Mouse (Mus musculus) megakaryocyte, embryonic 14.5 days (primary cell): Measurements from ENCODE around the gene Man1b1.

Experiments used
- FLI1 ChIP-seq: IDR thresholded peaks from 2 replicates; pipeline ENCODE4 v1.6.1; 2012; ENCODE audit warnings: low read length, inconsistent platforms, mixed read lengths
- GATA1 ChIP-seq: IDR thresholded peaks from 3 replicates; pipeline ENCODE4 v1.6.1; 2012; ENCODE audit warnings: mixed read lengths, low read length, inconsistent platforms, borderline replicate concordance

GRCm38 (mm10) chr2:25356208-25357079, 24.3 kb downstream of the Man1b1 start, which contains the start of gene Dpp7:
- TF ChIP-seq GATA1: no peak
- no peak for TF ChIP-seq FLI1
